Mouse (Mus musculus): Measurements from ENCODE around the gene Sorbs1. TPM values are rescaled to one million over a fixed set of nuclear protein-coding genes. Genes with fewer than 3 reads are reported as not detected.

Gene Sorbs1
- polyA plus RNA-seq, 1 experiment from 2014 or later = 111 TPM

DNA sequence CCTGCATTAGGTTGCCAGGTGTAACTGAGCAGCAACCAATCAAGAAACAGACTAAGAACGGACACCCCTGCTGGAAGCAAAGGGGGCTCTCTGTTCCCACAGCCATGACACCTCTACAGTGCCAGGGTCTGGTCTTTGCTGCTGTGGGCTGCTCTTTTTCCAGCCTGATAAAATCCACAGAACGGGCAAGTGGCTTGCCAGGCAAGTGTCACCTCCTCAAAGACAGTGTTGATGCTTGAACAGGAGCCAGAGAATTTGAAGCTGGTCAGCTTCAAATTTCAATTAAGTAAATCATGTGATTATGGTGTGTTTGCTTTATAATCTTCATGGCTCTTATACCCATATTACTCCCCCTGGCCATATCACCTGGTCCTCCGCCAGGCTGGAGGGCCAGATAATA, 166.7 kb downstream of the Sorbs1 start:
- Histone ChIP-seq H3K4me2 (replicated peaks; ENCODE audit: low read depth) (no peak overlapping the region), H3K27ac (replicated peaks) (peak overlapping the region; percentile 14), H3K36me3 (ENCODE audit: control insufficient read depth, insufficient read depth, low read length) (peaks cover 6% of the 10 kb centered on the region; the same call in 1 of the 2 replicates), H3K9me3 (ENCODE audit: control insufficient read depth, low read length) (no peaks in the 10 kb centered on the region), H3K9ac (ENCODE audit: low read length) (no peak overlapping the region), H3K27me3 (ENCODE audit: control insufficient read depth, insufficient read depth, low read length) (no peaks in the 10 kb centered on the region), H3K4me1 (replicated peaks; ENCODE audit: control insufficient read depth, insufficient read depth) (no peaks in the 10 kb centered on the region), H3K4me3 (ENCODE audit: low read depth, low read length) (no peak overlapping the region)
- TF ChIP-seq EP300 (optimal IDR thresholded peaks at IDR 0.05) (no peak), CTCF (IDR thresholded peaks at IDR 0.05; ENCODE audit: low read depth) (no peak)
- WGBS = 73% methylated on average over 3 of the region's 3 CpGs
- ATAC-seq (ENCODE audit: low FRiP score, low TSS enrichment) = no peak
- no peak for DNase-seq (ENCODE audit: low spot score)

DNA sequence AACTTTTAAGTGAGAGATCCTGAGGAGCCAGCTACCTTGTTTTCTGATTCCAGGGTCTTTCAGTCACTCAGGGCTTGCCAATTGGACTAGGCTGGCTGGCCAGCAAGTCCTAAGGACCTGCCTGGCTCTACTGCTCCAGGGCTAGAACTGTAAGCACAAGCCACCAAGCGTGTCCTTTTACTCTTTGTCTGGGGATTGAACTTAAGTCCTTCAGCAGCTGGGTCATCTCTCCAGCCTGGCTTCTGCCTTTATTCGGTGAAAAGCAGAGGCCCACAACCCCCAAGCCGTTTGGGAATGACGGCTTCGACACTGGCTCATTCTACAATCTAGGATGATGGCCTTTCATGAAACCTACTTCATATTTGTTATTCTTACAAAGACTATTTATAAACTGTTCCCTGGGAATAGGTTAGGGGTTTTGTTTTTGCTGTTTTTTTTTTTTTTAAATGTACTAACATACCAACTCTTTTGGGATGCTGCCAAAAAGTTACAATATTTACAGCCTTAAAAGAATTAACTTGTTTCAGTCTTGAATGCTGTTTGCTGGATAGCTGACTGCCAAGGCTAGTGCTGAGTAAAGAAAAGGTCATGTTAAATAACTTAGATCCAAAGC, 167.2 kb downstream of the Sorbs1 start:
- Histone ChIP-seq H3K4me3 (ENCODE audit: low read depth, low read length) (no peak overlapping the region), H3K4me2 (replicated peaks; ENCODE audit: low read depth) (no peak overlapping the region), H3K4me1 (replicated peaks; ENCODE audit: control insufficient read depth, insufficient read depth) (no peaks in the 10 kb centered on the region), H3K9me3 (ENCODE audit: control insufficient read depth, low read length) (no peaks in the 10 kb centered on the region), H3K9ac (ENCODE audit: low read length) (no peak overlapping the region), H3K27ac (replicated peaks) (peak overlapping the region; percentile 70), H3K36me3 (ENCODE audit: control insufficient read depth, insufficient read depth, low read length) (peaks cover 6% of the 10 kb centered on the region; the same call in 1 of the 2 replicates), H3K27me3 (ENCODE audit: control insufficient read depth, insufficient read depth, low read length) (no peaks in the 10 kb centered on the region)
- WGBS = 50% methylated on average over 5 of the region's 5 CpGs
- no peak for TF ChIP-seq CTCF (IDR thresholded peaks at IDR 0.05; ENCODE audit: low read depth)
- no peak for TF ChIP-seq EP300 (optimal IDR thresholded peaks at IDR 0.05)
- ATAC-seq (ENCODE audit: low FRiP score, low TSS enrichment) = no peak
- no peak for DNase-seq (ENCODE audit: low spot score)

- ATAC-seq (ENCODE audit: low FRiP score, low TSS enrichment) = no peak; the same call in 1 of the 2 replicates
- Histone ChIP-seq H3K27ac (replicated peaks) (peak overlapping the region; percentile 70), H3K4me2 (replicated peaks; ENCODE audit: low read depth) (no peak overlapping the region), H3K36me3 (ENCODE audit: control insufficient read depth, insufficient read depth, low read length) (peaks cover 4% of the 10 kb centered on the region; the same call in 1 of the 2 replicates), H3K9ac (ENCODE audit: low read length) (no peak overlapping the region), H3K4me3 (ENCODE audit: low read depth, low read length) (no peak overlapping the region), H3K4me1 (replicated peaks; ENCODE audit: control insufficient read depth, insufficient read depth) (no peaks in the 10 kb centered on the region), H3K27me3 (ENCODE audit: control insufficient read depth, insufficient read depth, low read length) (no peaks in the 10 kb centered on the region), H3K9me3 (ENCODE audit: control insufficient read depth, low read length) (no peaks in the 10 kb centered on the region)
- WGBS = 22% methylated on average over 5 of the region's 5 CpGs
- TF ChIP-seq EP300 (optimal IDR thresholded peaks at IDR 0.05) (no peak), CTCF (IDR thresholded peaks at IDR 0.05; ENCODE audit: low read depth) (peak; percentile 91)
- peak; percentile 72 for DNase-seq (ENCODE audit: low spot score)
Observed at GRCm38 (mm10) chr19:40345684-40346083, 167.9 kb downstream of the Sorbs1 start.

GRCm38 (mm10) chr19:40343018-40343417, 170.6 kb downstream of the Sorbs1 start:
- Histone ChIP-seq H3K27me3 (ENCODE audit: control insufficient read depth, insufficient read depth, low read length) (no peaks in the 10 kb centered on the region), H3K27ac (replicated peaks) (no peak overlapping the region), H3K4me3 (ENCODE audit: low read depth, low read length) (no peak overlapping the region), H3K4me1 (replicated peaks; ENCODE audit: control insufficient read depth, insufficient read depth) (no peaks in the 10 kb centered on the region), H3K36me3 (ENCODE audit: control insufficient read depth, insufficient read depth, low read length) (peaks cover 3% of the 10 kb centered on the region; the same call in 1 of the 2 replicates), H3K4me2 (replicated peaks; ENCODE audit: low read depth) (no peak overlapping the region), H3K9me3 (ENCODE audit: control insufficient read depth, low read length) (no peaks in the 10 kb centered on the region), H3K9ac (ENCODE audit: low read length) (no peak overlapping the region)
- DNase-seq (ENCODE audit: low spot score) = peak; percentile 84
- TF ChIP-seq CTCF (IDR thresholded peaks at IDR 0.05; ENCODE audit: low read depth) (peak; percentile 89), EP300 (optimal IDR thresholded peaks at IDR 0.05) (no peak)
- 12% methylated on average over 5 of the region's 5 CpGs for WGBS
- ATAC-seq (ENCODE audit: low FRiP score, low TSS enrichment) = no peak

GRCm38 (mm10) chr19:40341141-40341540, 172.4 kb downstream of the Sorbs1 start:
- H3K9me3 ChIP-seq (ENCODE audit: control insufficient read depth, low read length) = no peaks in the 10 kb centered on the region
- no peaks in the 10 kb centered on the region for H3K4me1 ChIP-seq (replicated peaks; ENCODE audit: control insufficient read depth, insufficient read depth)
- H3K27me3 ChIP-seq (ENCODE audit: control insufficient read depth, insufficient read depth, low read length) = no peaks in the 10 kb centered on the region
- no peak overlapping the region for H3K4me2 ChIP-seq (replicated peaks; ENCODE audit: low read depth)
- no peak overlapping the region for H3K27ac ChIP-seq (replicated peaks)
- 25% methylated on average over 6 of the region's 6 CpGs for WGBS
- no peak overlapping the region for H3K9ac ChIP-seq (ENCODE audit: low read length)
- H3K4me3 ChIP-seq (ENCODE audit: low read depth, low read length) = no peak overlapping the region
- H3K36me3 ChIP-seq (ENCODE audit: control insufficient read depth, insufficient read depth, low read length) = no peaks in the 10 kb centered on the region
- ATAC-seq (ENCODE audit: low FRiP score, low TSS enrichment) (no peak), DNase-seq (ENCODE audit: low spot score) (no peak)
- TF ChIP-seq CTCF (IDR thresholded peaks at IDR 0.05; ENCODE audit: low read depth) (no peak), EP300 (optimal IDR thresholded peaks at IDR 0.05) (no peak)

DNA sequence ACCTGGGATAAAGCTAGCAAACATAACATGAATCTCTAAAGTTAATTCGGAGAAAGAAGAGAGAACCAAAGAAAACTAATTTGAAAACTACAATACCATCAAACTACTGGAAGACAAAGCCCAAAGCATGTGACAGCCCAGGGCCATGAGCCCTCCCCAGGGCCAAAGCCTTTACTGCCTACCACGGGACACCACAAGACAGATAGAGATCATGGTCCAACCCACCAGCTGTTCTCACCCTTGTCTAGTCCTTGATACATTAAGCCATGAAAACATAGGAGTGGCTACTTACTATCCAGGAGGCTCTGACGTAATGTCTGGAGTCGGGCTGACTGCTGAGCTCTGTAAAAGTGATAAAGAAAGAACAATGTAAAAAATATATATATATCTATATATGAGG, 176.9 kb downstream of the Sorbs1 start:
- H3K4me1 ChIP-seq (replicated peaks; ENCODE audit: control insufficient read depth, insufficient read depth) = no peaks in the 10 kb centered on the region
- H3K36me3 ChIP-seq (ENCODE audit: control insufficient read depth, insufficient read depth, low read length) = no peaks in the 10 kb centered on the region
- H3K9me3 ChIP-seq (ENCODE audit: control insufficient read depth, low read length) = no peaks in the 10 kb centered on the region
- no peak overlapping the region for H3K9ac ChIP-seq (ENCODE audit: low read length)
- H3K4me3 ChIP-seq (ENCODE audit: low read depth, low read length) = no peak overlapping the region
- no peak for TF ChIP-seq CTCF (IDR thresholded peaks at IDR 0.05; ENCODE audit: low read depth)
- no peak for TF ChIP-seq EP300 (optimal IDR thresholded peaks at IDR 0.05)
- no peak for ATAC-seq (ENCODE audit: low FRiP score, low TSS enrichment)
- H3K27ac ChIP-seq (replicated peaks) = no peak overlapping the region
- no peak for DNase-seq (ENCODE audit: low spot score)
- WGBS = 64% methylated on average over 4 of the region's 4 CpGs
- H3K4me2 ChIP-seq (replicated peaks; ENCODE audit: low read depth) = no peak overlapping the region
- H3K27me3 ChIP-seq (ENCODE audit: control insufficient read depth, insufficient read depth, low read length) = no peaks in the 10 kb centered on the region

Data from stomach, postnatal 0 days (tissue).